Mouse (Mus musculus): ENCODE measurements at regions not wholly inside any gene's neighbourhood (a gene's known extent, or its start where the extent isn't known, plus 50 kb on each side); places are given as distances from the start of the nearest gene placed in this dataset.
A peak's percentile ranks its signal among the peaks of the same experiment; 100 is the strongest.
"Not testable (repeated sequence)": the region's sequence is repeated elsewhere in the genome, so short reads cannot be mapped to it uniquely, and the experiment has no call there.

- no peak for ATAC-seq (ENCODE audit: insufficient number of reproducible peaks, low FRiP score, low TSS enrichment)
These were observed 52.0 kb upstream of the Trpm1 start for GRCm38 (mm10) chr7:64101679-64102078.

GRCm38 (mm10) chr7:64099606-64100005 lies 54.0 kb upstream of the Trpm1 start:
- ATAC-seq (ENCODE audit: insufficient number of reproducible peaks, low FRiP score, low TSS enrichment): no peak

- ATAC-seq (ENCODE audit: insufficient number of reproducible peaks, low FRiP score, low TSS enrichment): no peak
These were observed 63.6 kb upstream of the Trpm1 start for GRCm38 (mm10) chr7:64090067-64090466.

- ATAC-seq (ENCODE audit: insufficient number of reproducible peaks, low FRiP score, low TSS enrichment): no peak
These were observed 64.6 kb upstream of the Trpm1 start for GRCm38 (mm10) chr7:64089034-64089433.

- not testable (repeated sequence) for ATAC-seq (ENCODE audit: insufficient number of reproducible peaks, low FRiP score, low TSS enrichment)
These were observed 69.7 kb upstream of the Trpm1 start for GRCm38 (mm10) chr7:64083978-64084377.

- ATAC-seq (ENCODE audit: insufficient number of reproducible peaks, low FRiP score, low TSS enrichment): no peak
These were observed 71.0 kb upstream of the Trpm1 start for GRCm38 (mm10) chr7:64082651-64083050.

- no peak for ATAC-seq (ENCODE audit: insufficient number of reproducible peaks, low FRiP score, low TSS enrichment)
These were observed 71.4 kb upstream of the Trpm1 start for GRCm38 (mm10) chr7:64082201-64082600.

- ATAC-seq (ENCODE audit: insufficient number of reproducible peaks, low FRiP score, low TSS enrichment): no peak
These were observed 72.0 kb upstream of the Trpm1 start for GRCm38 (mm10) chr7:64081618-64082017.

- ATAC-seq (ENCODE audit: insufficient number of reproducible peaks, low FRiP score, low TSS enrichment): no peak
These were observed 72.6 kb upstream of the Trpm1 start for GRCm38 (mm10) chr7:64081019-64081418.

GRCm38 (mm10) chr7:64079301-64079700 lies 74.3 kb upstream of the Trpm1 start:
- ATAC-seq (ENCODE audit: insufficient number of reproducible peaks, low FRiP score, low TSS enrichment): no peak

GRCm38 (mm10) chr7:64078646-64079045 lies 75.0 kb upstream of the Trpm1 start:
- ATAC-seq (ENCODE audit: insufficient number of reproducible peaks, low FRiP score, low TSS enrichment): no peak

GRCm38 (mm10) chr7:64077526-64077925 lies 76.1 kb upstream of the Trpm1 start:
- ATAC-seq (ENCODE audit: insufficient number of reproducible peaks, low FRiP score, low TSS enrichment): no peak

- no peak for ATAC-seq (ENCODE audit: insufficient number of reproducible peaks, low FRiP score, low TSS enrichment)
These were observed 76.8 kb upstream of the Trpm1 start for GRCm38 (mm10) chr7:64076764-64077360.

- no peak for ATAC-seq (ENCODE audit: insufficient number of reproducible peaks, low FRiP score, low TSS enrichment)
These were observed 77.8 kb upstream of the Trpm1 start for GRCm38 (mm10) chr7:64075696-64076313.

GRCm38 (mm10) chr7:64074661-64075234 lies 78.9 kb upstream of the Trpm1 start:
- no peak for ATAC-seq (ENCODE audit: insufficient number of reproducible peaks, low FRiP score, low TSS enrichment)

- ATAC-seq (ENCODE audit: insufficient number of reproducible peaks, low FRiP score, low TSS enrichment): no peak
These were observed 79.4 kb upstream of the Trpm1 start for GRCm38 (mm10) chr7:64074186-64074585.

- ATAC-seq (ENCODE audit: insufficient number of reproducible peaks, low FRiP score, low TSS enrichment): no peak
These were observed 79.9 kb upstream of the Trpm1 start for GRCm38 (mm10) chr7:64073781-64074180.

GRCm38 (mm10) chr7:64070930-64071329 lies 82.7 kb upstream of the Trpm1 start:
- no peak for ATAC-seq (ENCODE audit: insufficient number of reproducible peaks, low FRiP score, low TSS enrichment)

GRCm38 (mm10) chr7:64065529-64066247 lies 87.9 kb upstream of the Trpm1 start:
- no peak for ATAC-seq (ENCODE audit: insufficient number of reproducible peaks, low FRiP score, low TSS enrichment)

GRCm38 (mm10) chr7:64064460-64065241 lies 89.0 kb upstream of the Trpm1 start:
- peak; percentile 49; the same call in 1 of the 2 replicates for ATAC-seq (ENCODE audit: insufficient number of reproducible peaks, low FRiP score, low TSS enrichment)

- no peak for ATAC-seq (ENCODE audit: insufficient number of reproducible peaks, low FRiP score, low TSS enrichment)
These were observed 92.5 kb upstream of the Trpm1 start for GRCm38 (mm10) chr7:64061170-64061569.

All from cerebellum, adult (tissue).